Mouse (Mus musculus) myocyte (in vitro differentiated cells): ENCODE measurements around the gene Trim69.

Experiments used
- E2F4 ChIP-seq: IDR thresholded peaks from one replicate; pipeline ENCODE4 v1.6.1; 2011; ENCODE audit warnings: mild to moderate bottlenecking, control low read depth, moderate library complexity; ENCODE audit not compliant: insufficient read depth
- MAX ChIP-seq: IDR thresholded peaks from one replicate; pipeline ENCODE4 v1.6.1; 2011; ENCODE audit warnings: low read depth, mild to moderate bottlenecking, control low read depth
- MYOD1 ChIP-seq, 3 experiments: IDR thresholded peaks; one replicate each; pipeline ENCODE4 v1.6.1; 2011; ENCODE audit warnings: control low read depth in 2 of 3, low read depth in 2 of 3, mild to moderate bottlenecking in 2 of 3, moderate library complexity in 1 of 3; ENCODE audit not compliant: insufficient read length in 2 of 3, control insufficient read depth in 1 of 3
- MYOG ChIP-seq, 3 experiments: IDR thresholded peaks; one replicate each; pipeline ENCODE4 v1.6.1; 2011; ENCODE audit warnings: control low read depth in 2 of 3, low read depth in 2 of 3, mild to moderate bottlenecking in 2 of 3; ENCODE audit not compliant: insufficient read length in 2 of 3, control insufficient read depth in 1 of 3, insufficient read depth in 1 of 3
- POLR2A ChIP-seq: IDR thresholded peaks from one replicate; pipeline ENCODE4 v1.6.1; 2011; ENCODE audit warnings: low read depth, mild to moderate bottlenecking, control low read depth, moderate library complexity; ENCODE audit not compliant: insufficient read length
- POLR2AphosphoS2 ChIP-seq: IDR thresholded peaks from one replicate; pipeline ENCODE4 v1.6.1; 2011; ENCODE audit warnings: low read depth, control low read depth; ENCODE audit not compliant: insufficient read length
- SRF ChIP-seq: IDR thresholded peaks from one replicate; pipeline ENCODE4 v1.6.1; 2011; ENCODE audit warnings: low read depth; ENCODE audit not compliant: control insufficient read depth, insufficient read length
- TCF12 ChIP-seq: IDR thresholded peaks from one replicate; pipeline ENCODE4 v1.6.1; 2011; ENCODE audit warnings: mild to moderate bottlenecking, control low read depth; ENCODE audit not compliant: poor library complexity, insufficient read depth, severe bottlenecking
- TCF3 ChIP-seq: IDR thresholded peaks from one replicate; pipeline ENCODE4 v1.6.1; 2011; ENCODE audit warnings: low read depth, control low read depth; ENCODE audit not compliant: insufficient read length
- USF1 ChIP-seq: IDR thresholded peaks from one replicate; pipeline ENCODE4 v1.6.1; 2011; ENCODE audit warnings: low read depth, mild to moderate bottlenecking, control low read depth, moderate library complexity

- TF ChIP-seq POLR2A: no peak
- TF ChIP-seq POLR2AphosphoS2: peak; percentile 27
- TF ChIP-seq MAX: no peak
- no peak for TF ChIP-seq E2F4
- no peak for TF ChIP-seq USF1
- TF ChIP-seq TCF12: no peak
- TF ChIP-seq TCF3: no peak
- TF ChIP-seq MYOG (IDR thresholded peaks at IDR 0.05; ENCODE audit: control insufficient read depth in 1 of 3, insufficient read depth in 1 of 3, insufficient read length in 2 of 3, low read depth in 2 of 3): no peak
- no peak for TF ChIP-seq SRF
- no peak for TF ChIP-seq MYOD1 (IDR thresholded peaks at IDR 0.05; ENCODE audit: control insufficient read depth in 1 of 3, insufficient read length in 2 of 3, low read depth in 2 of 3)
These were observed 5.2 kb upstream of the Trim69 start for GRCm38 (mm10) chr2:122155292-122155691.
